ENCODE assay signal across 8 mouse cellular contexts in the genomic region with DNA sequence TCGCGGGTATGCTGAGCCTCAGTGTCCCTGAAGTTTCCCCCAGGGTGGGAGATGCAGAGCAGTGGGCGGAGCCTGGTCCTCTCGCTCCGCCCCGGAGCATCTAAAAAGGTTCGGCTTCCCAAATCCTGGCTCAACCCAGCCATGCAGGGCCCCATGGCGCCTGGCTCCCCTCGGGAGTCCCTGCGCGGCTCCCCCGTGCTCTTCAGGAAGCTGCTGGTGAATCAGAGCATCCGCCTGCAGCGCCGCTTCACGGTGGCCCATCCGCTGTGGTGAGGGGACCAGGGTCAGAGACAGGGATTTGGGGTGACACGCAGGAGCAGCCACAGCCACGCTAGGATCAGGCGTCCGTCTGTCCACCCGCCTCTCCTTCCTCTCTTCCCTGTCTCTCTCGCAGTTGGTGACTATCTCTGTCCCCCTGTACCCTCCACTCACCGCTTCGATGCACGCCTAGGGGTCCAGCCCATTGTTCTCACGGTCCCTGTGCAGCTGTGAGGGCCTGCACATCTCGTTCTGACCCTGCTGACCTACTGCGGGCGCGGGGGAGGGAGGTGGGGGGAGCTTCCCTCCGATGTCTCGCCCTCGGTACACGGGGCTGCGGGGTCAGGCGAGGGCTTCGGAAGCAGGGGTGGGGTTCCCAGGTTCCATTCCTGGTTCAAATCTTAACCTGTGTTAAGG. TPM values are rescaled to one million over a fixed set of nuclear protein-coding genes. Genes with fewer than 3 reads are reported as not detected.
DNase-seq lines count a peak whose midpoint lies in the region; ATAC-seq and TF ChIP-seq lines count a peak whose summit lies in the region.

No protein-coding gene starts in this region.

- no peak for TF ChIP-seq CTCF in lung, adult 2 months (IDR thresholded peaks at IDR 0.05; ENCODE audit: insufficient read depth, low read length)

- DNase-seq in heart, embryonic 10.5 days (ENCODE audit: low spot score) = no peak
- no peak for DNase-seq in heart, postnatal 10 days
- peak; percentile 29 for DNase-seq in embryo, embryonic 10.5 days (ENCODE audit: low spot score)
- DNase-seq in hindbrain, embryonic 11.5 days (ENCODE audit: low spot score) = no peak
- DNase-seq in liver, embryonic 11.5 days (ENCODE audit: low spot score) = no peak
- DNase-seq in cerebellum, adult 9-11 months = no peak
- DNase-seq in layer of hippocampus, postnatal 25 days (ENCODE audit: extremely low spot score in 1 of 2, low spot score in 1 of 2) = no peak
- DNase-seq in lung, adult 2 months = no peak

- H3K9me3 ChIP-seq in heart, embryonic 10.5 days = no peaks in the 10 kb centered on the region
- H3K9me3 ChIP-seq in hindbrain, embryonic 11.5 days (ENCODE audit: control insufficient read depth, low read length) = no peaks in the 10 kb centered on the region
- H3K9me3 ChIP-seq in liver, embryonic 11.5 days (ENCODE audit: control insufficient read depth, low read length) = no peaks in the 10 kb centered on the region

- intact Hi-C loops in heart, postnatal 10 days (cut with DNase I) = no loop called here

- 0 out of 2 replicates have a peak overlapping the region, but pooled peaks have one; percentile 31 for H3K27ac ChIP-seq in heart, embryonic 10.5 days
- no peak overlapping the region for H3K27ac ChIP-seq in hindbrain, embryonic 11.5 days (ENCODE audit: low read depth, low read length)
- no peak overlapping the region for H3K27ac ChIP-seq in liver, embryonic 11.5 days (ENCODE audit: low read depth, low read length)

- peaks cover 77% of the 10 kb centered on the region for H3K27me3 ChIP-seq in heart, embryonic 10.5 days (ENCODE audit: insufficient read depth, poor library complexity, severe bottlenecking)
- H3K27me3 ChIP-seq in hindbrain, embryonic 11.5 days (ENCODE audit: control insufficient read depth, insufficient read depth, low read length) = peaks cover 46% of the 10 kb centered on the region
- H3K27me3 ChIP-seq in liver, embryonic 11.5 days (replicated peaks; ENCODE audit: control insufficient read depth, insufficient read depth, low read length) = peaks cover 80% of the 10 kb centered on the region

- no peak for TF ChIP-seq POLR2A in lung, adult 2 months (IDR thresholded peaks at IDR 0.05; ENCODE audit: borderline replicate concordance, extremely low read depth, low read depth, low read length)

- 2% methylated on average over 38 of the region's 38 CpGs for WGBS in heart, embryonic 10.5 days
- WGBS in hindbrain, embryonic 11.5 days = 2% methylated on average over 38 of the region's 38 CpGs
- 5% methylated on average over 38 of the region's 38 CpGs for WGBS in liver, embryonic 11.5 days
- 15% methylated on average over 37 of the region's 38 CpGs for WGBS in lung, adult 2 months

- H3K4me1 ChIP-seq in heart, embryonic 10.5 days = peaks cover 40% of the 10 kb centered on the region
- H3K4me1 ChIP-seq in hindbrain, embryonic 11.5 days (replicated peaks; ENCODE audit: control insufficient read depth, insufficient read depth, low read length) = peaks cover 6% of the 10 kb centered on the region; the same call in 1 of the 2 replicates
- peaks cover 12% of the 10 kb centered on the region for H3K4me1 ChIP-seq in liver, embryonic 11.5 days (replicated peaks; ENCODE audit: control insufficient read depth, insufficient read depth, low read length)
- H3K4me1 ChIP-seq in lung, adult 2 months (ENCODE audit: control insufficient read depth, insufficient read depth, low read length) = peaks cover 3% of the 10 kb centered on the region

- H3K36me3 ChIP-seq in heart, embryonic 10.5 days = no peaks in the 10 kb centered on the region
- H3K36me3 ChIP-seq in hindbrain, embryonic 11.5 days (ENCODE audit: control insufficient read depth, insufficient read depth, low read length) = no peaks in the 10 kb centered on the region
- H3K36me3 ChIP-seq in liver, embryonic 11.5 days (ENCODE audit: control insufficient read depth, insufficient read depth, low read length) = no peaks in the 10 kb centered on the region

- H3K4me3 ChIP-seq in heart, embryonic 10.5 days = peak overlapping the region; percentile 52
- peak overlapping the region; percentile 2 for H3K4me3 ChIP-seq in hindbrain, embryonic 11.5 days (ENCODE audit: low read depth, low read length)
- peak overlapping the region; percentile 7; the same call in 1 of the 2 replicates for H3K4me3 ChIP-seq in liver, embryonic 11.5 days (ENCODE audit: low read depth, low read length)
- H3K4me3 ChIP-seq in lung, adult 2 months (replicated peaks; ENCODE audit: extremely low read depth, low read depth, low read length) = no peak overlapping the region

- peak; percentile 41; the same call in 1 of the 2 replicates for ATAC-seq in hindbrain, embryonic 11.5 days (ENCODE audit: low FRiP score)
- peak; percentile 32; the same call in 1 of the 2 replicates for ATAC-seq in liver, embryonic 11.5 days (replicated peaks; ENCODE audit: low FRiP score)

- H3K9ac ChIP-seq in hindbrain, embryonic 11.5 days (ENCODE audit: low read depth, low read length) = peak overlapping the region; percentile 54
- H3K9ac ChIP-seq in liver, embryonic 11.5 days (ENCODE audit: low read depth, low read length) = no peak overlapping the region

- peak overlapping the region; percentile 23 for H3K4me2 ChIP-seq in hindbrain, embryonic 11.5 days (replicated peaks; ENCODE audit: low read depth, low read length)
- H3K4me2 ChIP-seq in liver, embryonic 11.5 days = peak overlapping the region; percentile 37

RNA-seq across cellular contexts. Expression of a gene that starts 11.4 kb away (rescaled TPM):
- 11.2 and 14.2 TPM in 2 replicates for polyA plus RNA-seq in heart, embryonic 10.5 days (2016; fragmentation: Nextera tagmentation; extraction: Ambion mirVana)
- total RNA-seq in heart, postnatal 10 days (2021) = 10 to 100 TPM; 37.3 to 38.9 TPM
- 91.5 and 94.3 TPM in 2 replicates for polyA plus RNA-seq in hindbrain, embryonic 11.5 days (2014; fragmentation: Nextera tagmentation; extraction: Ambion mirVana)
- polyA plus RNA-seq in liver, embryonic 11.5 days (2014; fragmentation: Nextera tagmentation; extraction: Ambion mirVana) = 6.3 and 6.9 TPM in 2 replicates
- 100 to 1,000 TPM; 789 to 843 TPM for total RNA-seq in layer of hippocampus, postnatal 25 days (2021)
- polyA plus RNA-seq in lung, adult 2 months (2012; rRNA removed) = 46.4 and 53.4 TPM in 2 replicates

RNA-seq across cellular contexts. Expression of a gene that starts 17.6 kb away (rescaled TPM):
- 39.0 and 44.6 TPM in 2 replicates for polyA plus RNA-seq in heart, embryonic 10.5 days (2016; fragmentation: Nextera tagmentation; extraction: Ambion mirVana)
- 10 to 100 TPM; 32.0 to 39.7 TPM for total RNA-seq in heart, postnatal 10 days (2021)
- 38.7 and 40.6 TPM in 2 replicates for polyA plus RNA-seq in hindbrain, embryonic 11.5 days (2014; fragmentation: Nextera tagmentation; extraction: Ambion mirVana)
- polyA plus RNA-seq in liver, embryonic 11.5 days (2014; fragmentation: Nextera tagmentation; extraction: Ambion mirVana) = 67.7 and 76.4 TPM in 2 replicates
- 10 to 100 TPM; 41.7 to 42.2 TPM for total RNA-seq in layer of hippocampus, postnatal 25 days (2021)
- polyA plus RNA-seq in lung, adult 2 months (2012; rRNA removed) = 61.6 and 80.0 TPM in 2 replicates

RNA-seq across cellular contexts. Expression of a gene that starts 19.6 kb away (rescaled TPM):
- 0.45 and 0.48 TPM in 2 replicates for polyA plus RNA-seq in heart, embryonic 10.5 days (2016; fragmentation: Nextera tagmentation; extraction: Ambion mirVana)
- 1 to 10 TPM; 2.0 to 4.0 TPM for total RNA-seq in heart, postnatal 10 days (2021)
- polyA plus RNA-seq in hindbrain, embryonic 11.5 days (2014; fragmentation: Nextera tagmentation; extraction: Ambion mirVana) = 0.09 TPM in 1 of 2 replicates, not detected in the other
- polyA plus RNA-seq in liver, embryonic 11.5 days (2014; fragmentation: Nextera tagmentation; extraction: Ambion mirVana) = 0.83 and 1.3 TPM in 2 replicates
- 1 to 10 TPM in 1 of 2 experiments, under 1 TPM in 1; 0.89 to 1.2 TPM for total RNA-seq in layer of hippocampus, postnatal 25 days (2021)
- polyA plus RNA-seq in lung, adult 2 months (2012; rRNA removed) = 4.1 and 5.5 TPM in 2 replicates

RNA-seq across cellular contexts. Expression of a gene that starts 24.8 kb away (rescaled TPM):
- not detected in 2 replicates for polyA plus RNA-seq in heart, embryonic 10.5 days (2016; fragmentation: Nextera tagmentation; extraction: Ambion mirVana)
- not detected for total RNA-seq in heart, postnatal 10 days (2021)
- not detected in 2 replicates for polyA plus RNA-seq in hindbrain, embryonic 11.5 days (2014; fragmentation: Nextera tagmentation; extraction: Ambion mirVana)
- 0.15 TPM in 1 of 2 replicates, not detected in the other for polyA plus RNA-seq in liver, embryonic 11.5 days (2014; fragmentation: Nextera tagmentation; extraction: Ambion mirVana)
- not detected for total RNA-seq in layer of hippocampus, postnatal 25 days (2021)
- 0.43 and 1.2 TPM in 2 replicates for polyA plus RNA-seq in lung, adult 2 months (2012; rRNA removed)

RNA-seq across cellular contexts. Expression of a gene that starts 33.4 kb away (rescaled TPM):
- 40.6 and 43.5 TPM in 2 replicates for polyA plus RNA-seq in heart, embryonic 10.5 days (2016; fragmentation: Nextera tagmentation; extraction: Ambion mirVana)
- 10 to 100 TPM; 37.1 to 40.2 TPM for total RNA-seq in heart, postnatal 10 days (2021)
- 31.5 and 36.5 TPM in 2 replicates for polyA plus RNA-seq in hindbrain, embryonic 11.5 days (2014; fragmentation: Nextera tagmentation; extraction: Ambion mirVana)
- polyA plus RNA-seq in liver, embryonic 11.5 days (2014; fragmentation: Nextera tagmentation; extraction: Ambion mirVana) = 41.5 and 44.6 TPM in 2 replicates
- total RNA-seq in layer of hippocampus, postnatal 25 days (2021) = 100 to 1,000 TPM; 154 to 159 TPM
- polyA plus RNA-seq in lung, adult 2 months (2012; rRNA removed) = 112 and 119 TPM in 2 replicates
